In the genomic region with DNA sequence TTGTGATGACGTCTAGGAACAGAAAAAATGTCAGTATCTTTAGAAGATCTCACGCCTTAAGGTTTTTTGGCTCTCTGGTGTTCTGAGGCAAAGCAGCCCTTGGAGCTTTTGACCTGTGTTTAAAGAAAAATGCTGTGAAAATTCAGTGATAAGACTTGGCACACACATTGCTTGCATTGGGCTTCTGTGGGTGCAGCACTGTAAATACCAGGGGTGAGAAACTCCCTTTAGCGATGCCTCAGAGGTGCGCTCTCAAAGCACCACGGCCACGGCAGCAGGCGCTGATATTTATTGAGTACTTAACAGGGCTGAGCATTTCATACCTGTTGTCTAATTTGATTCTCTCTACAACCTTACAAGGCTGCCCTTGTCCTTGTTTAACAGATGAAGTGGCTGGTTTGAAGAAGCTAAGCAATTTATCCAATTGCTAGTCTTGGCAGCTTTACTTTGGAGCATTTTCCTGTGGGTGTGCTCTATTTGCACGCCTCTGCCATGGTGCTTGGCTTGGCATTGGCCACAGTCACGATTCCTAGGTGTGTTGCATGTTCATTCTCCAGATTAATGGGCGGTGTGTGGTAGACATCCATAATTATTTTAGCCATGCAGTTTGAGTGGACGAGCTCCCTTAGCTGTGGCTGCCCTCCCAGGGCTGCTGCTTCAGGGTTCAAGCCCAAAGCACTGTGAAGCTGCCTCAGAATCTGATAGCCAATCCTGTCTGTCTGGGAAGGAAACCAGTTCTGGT, we compare ENCODE assay signal across 13 mouse cellular contexts. TPM values are rescaled to one million over a fixed set of nuclear protein-coding genes. Genes with fewer than 3 reads are reported as not detected.
DNase-seq lines count a peak whose midpoint lies in the region; ATAC-seq and TF ChIP-seq lines count a peak whose summit lies in the region.
"Had no signal": no experiment of that assay in that cellular context is flagged by ENCODE, and none has a peak within 500 bp of the region (broad histone marks: within the 10 kb centered on the region; RNA-seq: fewer than 3 reads in every experiment).

No protein-coding gene starts in this region.

- TF ChIP-seq CTCF in forebrain, postnatal 0 days (IDR thresholded peaks at IDR 0.05; ENCODE audit: low read depth), result no peak
- TF ChIP-seq CTCF in stomach, postnatal 0 days (IDR thresholded peaks at IDR 0.05; ENCODE audit: low read depth), result no peak

- TF ChIP-seq EP300 in stomach, postnatal 0 days (optimal IDR thresholded peaks at IDR 0.05), result no peak

- no peaks in the 10 kb centered on the region for H3K36me3 ChIP-seq in forebrain, postnatal 0 days (ENCODE audit: insufficient read depth)
- H3K36me3 ChIP-seq in forebrain, embryonic 10.5 days (replicated peaks), result peaks cover 10% of the 10 kb centered on the region
- H3K36me3 ChIP-seq in stomach, postnatal 0 days (ENCODE audit: control insufficient read depth, insufficient read depth, low read length), result no peaks in the 10 kb centered on the region

- H3K27me3 ChIP-seq in forebrain, postnatal 0 days (ENCODE audit: insufficient read depth, low read length), result no peaks in the 10 kb centered on the region
- H3K27me3 ChIP-seq in forebrain, embryonic 10.5 days (ENCODE audit: poor library complexity, severe bottlenecking), result no peaks in the 10 kb centered on the region
- H3K27me3 ChIP-seq in stomach, postnatal 0 days (ENCODE audit: control insufficient read depth, insufficient read depth, low read length), result no peaks in the 10 kb centered on the region
- H3K27me3 ChIP-seq: embryonic facial prominence, embryonic 13.5 days had no signal

- H3K4me3 ChIP-seq in forebrain, postnatal 0 days (ENCODE audit: low read depth, low read length), result no peak overlapping the region
- no peak overlapping the region for H3K4me3 ChIP-seq in forebrain, embryonic 10.5 days
- H3K4me3 ChIP-seq in stomach, postnatal 0 days (ENCODE audit: low read depth, low read length), result no peak overlapping the region
- H3K4me3 ChIP-seq: embryonic facial prominence, embryonic 13.5 days had no signal

- no peak overlapping the region for H3K27ac ChIP-seq in forebrain, postnatal 0 days (ENCODE audit: low read depth, low read length)
- no peak overlapping the region for H3K27ac ChIP-seq in forebrain, embryonic 10.5 days
- H3K27ac ChIP-seq in stomach, postnatal 0 days (replicated peaks), result peak overlapping the region; percentile 86
- H3K27ac ChIP-seq: embryonic facial prominence, embryonic 13.5 days had no signal

- H3K9ac ChIP-seq in forebrain, postnatal 0 days, result 0 out of 2 replicates have a peak overlapping the region, but pooled peaks have one; percentile 6
- H3K9ac ChIP-seq in stomach, postnatal 0 days (ENCODE audit: low read length), result no peak overlapping the region
- H3K9ac ChIP-seq: embryonic facial prominence, embryonic 13.5 days had no signal

- 74% methylated on average over 11 of the region's 11 CpGs for WGBS in forebrain, postnatal 0 days
- 95% methylated on average over 11 of the region's 11 CpGs for WGBS in forebrain, embryonic 10.5 days
- 44% methylated on average over 11 of the region's 11 CpGs for WGBS in stomach, postnatal 0 days

- no peaks in the 10 kb centered on the region for H3K9me3 ChIP-seq in forebrain, postnatal 0 days (ENCODE audit: low read length)
- H3K9me3 ChIP-seq in forebrain, embryonic 10.5 days, result no peaks in the 10 kb centered on the region
- no peaks in the 10 kb centered on the region for H3K9me3 ChIP-seq in stomach, postnatal 0 days (ENCODE audit: control insufficient read depth, low read length)
- H3K9me3 ChIP-seq: embryonic facial prominence, embryonic 13.5 days had no signal

- no peak overlapping the region for H3K4me2 ChIP-seq in forebrain, postnatal 0 days (ENCODE audit: low read depth)
- no peak overlapping the region for H3K4me2 ChIP-seq in stomach, postnatal 0 days (replicated peaks; ENCODE audit: low read depth)
- H3K4me2 ChIP-seq: embryonic facial prominence, embryonic 13.5 days had no signal

- H3K4me1 ChIP-seq in forebrain, postnatal 0 days (ENCODE audit: insufficient read depth), result peaks cover 4% of the 10 kb centered on the region; the same call in 1 of the 2 replicates
- peaks cover 4% of the 10 kb centered on the region for H3K4me1 ChIP-seq in forebrain, embryonic 10.5 days
- H3K4me1 ChIP-seq in stomach, postnatal 0 days (replicated peaks; ENCODE audit: control insufficient read depth, insufficient read depth), result peaks cover 20% of the 10 kb centered on the region

- ATAC-seq in forebrain, postnatal 0 days, result no peak
- ATAC-seq in stomach, postnatal 0 days (ENCODE audit: low FRiP score, low TSS enrichment), result peak; percentile 88

- no peak for DNase-seq in forebrain, postnatal 0 days
- no peak for DNase-seq in forebrain, embryonic 10.5 days (ENCODE audit: extremely low spot score, low spot score)
- DNase-seq in layer of hippocampus, adult 9-11 months, result peak; percentile 49
- DNase-seq in layer of hippocampus, adult 9-10 months (ENCODE audit: low spot score), result no peak
- peak; percentile 46 to 72 for DNase-seq in right cerebral cortex, adult 2 months (ENCODE audit: low spot score in 2 of 2)
- no peak for DNase-seq in right cerebral cortex, postnatal 4 days
- DNase-seq in stomach, postnatal 0 days (ENCODE audit: low spot score), result peak; percentile 69
- DNase-seq in retina, embryonic 14.5 days (ENCODE audit: low spot score), result no peak
- DNase-seq: adrenal gland, postnatal 25 days; B cell, adult 2 months; gastrocnemius, postnatal 10 days; kidney, adult 8-10 months had no signal

RNA-seq across cellular contexts. Expression of gene Nck2, which starts 19.7 kb away (rescaled TPM):
- 79.2 and 84.2 TPM in 2 replicates for total RNA-seq in forebrain, postnatal 0 days (2014; rRNA removed)
- polyA plus RNA-seq in forebrain, postnatal 0 days (2015; fragmentation: Nextera tagmentation; extraction: Ambion mirVana), result 40.3 and 43.8 TPM in 2 replicates
- polyA plus RNA-seq in forebrain, embryonic 10.5 days (2016; fragmentation: Nextera tagmentation; extraction: Ambion mirVana), result 35.3 and 36.8 TPM in 2 replicates
- 41.4 and 41.7 TPM in 2 replicates for polyA plus RNA-seq in stomach, postnatal 0 days (2015; fragmentation: Nextera tagmentation; extraction: Ambion mirVana)

Comparison
In these comparisons a context has a peak if more than half of its experiments do, and no peak if none do; other contexts are left out.
1. DNase-seq: peak in layer of hippocampus, adult 9-11 months (single experiment), right cerebral cortex, adult 2 months (2 of 2) and stomach, postnatal 0 days (single experiment); none in forebrain, postnatal 0 days (single experiment), forebrain, embryonic 10.5 days (single experiment), layer of hippocampus, adult 9-10 months (single experiment), right cerebral cortex, postnatal 4 days (single experiment) and retina, embryonic 14.5 days (single experiment).